Mouse (Mus musculus) MEL (cell line): Measurements from ENCODE around the gene Ccdc159.

ENCODE experiments used
- BHLHE40 ChIP-seq: IDR thresholded peaks from 2 replicates; pipeline ENCODE4 v1.6.1; 2012; ENCODE audit warnings: low read depth, mild to moderate bottlenecking, inconsistent platforms, low read length, improper control_type of control experiment, borderline replicate concordance
- CTCF ChIP-seq, 3 experiments: IDR thresholded peaks in 2 of 3; conservative IDR thresholded peaks in 1 of 3; 2 replicates each; pipeline ENCODE4 v1.5.1; 2011 to 2012; ENCODE audit warnings: low read length in 3 of 3, low read depth in 2 of 3, mild to moderate bottlenecking in 2 of 3, improper control_type of control experiment in 1 of 3, inconsistent platforms in 1 of 3, mixed read lengths in 1 of 3, moderate library complexity in 1 of 3; ENCODE audit not compliant: control insufficient read depth in 1 of 3, insufficient read depth in 1 of 3, poor library complexity in 1 of 3, severe bottlenecking in 1 of 3
- E2F4 ChIP-seq: IDR thresholded peaks from 2 replicates; pipeline ENCODE4 v1.6.1; 2011; ENCODE audit warnings: low read depth, low read length, improper control_type of control experiment, borderline replicate concordance
- EP300 ChIP-seq, 2 experiments: IDR thresholded peaks; 2 replicates each; pipeline ENCODE4 v1.6.1; 2011; ENCODE audit warnings: improper control_type of control experiment in 2 of 2, low read length in 2 of 2, low read depth in 1 of 2, mild to moderate bottlenecking in 1 of 2
- GATA1 ChIP-seq: IDR thresholded peaks from 2 replicates; pipeline ENCODE4 v1.6.1; 2011; ENCODE audit warnings: low read depth, low read length, improper control_type of control experiment
- HCFC1 ChIP-seq: IDR thresholded peaks from 2 replicates; pipeline ENCODE4 v1.6.1; 2012; ENCODE audit warnings: low read depth, mild to moderate bottlenecking, inconsistent platforms, low read length, improper control_type of control experiment, moderate library complexity
- MAX ChIP-seq: IDR thresholded peaks from 2 replicates; pipeline ENCODE4 v1.6.1; 2011; ENCODE audit warnings: low read length, improper control_type of control experiment
- NELFE ChIP-seq: IDR thresholded peaks from 2 replicates; pipeline ENCODE4 v1.6.1; 2011; ENCODE audit warnings: low read depth, low read length, improper control_type of control experiment
- POLR2A ChIP-seq, 2 experiments: IDR thresholded peaks; 2 replicates each; pipeline ENCODE4 v1.6.1; 2011 to 2012; ENCODE audit warnings: low read length in 2 of 2, mild to moderate bottlenecking in 2 of 2, control low read depth in 1 of 2, improper control_type of control experiment in 1 of 2, low read depth in 1 of 2, moderate library complexity in 1 of 2; ENCODE audit not compliant: control insufficient read depth in 1 of 2, insufficient read depth in 1 of 2, poor library complexity in 1 of 2
- POLR2AphosphoS2 ChIP-seq: IDR thresholded peaks from 2 replicates; pipeline ENCODE4 v1.6.1; 2011; ENCODE audit warnings: low read length, improper control_type of control experiment
- POLR2AphosphoS5 ChIP-seq: IDR thresholded peaks from 2 replicates; pipeline ENCODE4 v1.6.1; 2012; ENCODE audit warnings: low read depth, borderline replicate concordance, mild to moderate bottlenecking, inconsistent platforms, low read length, moderate library complexity, mixed read lengths
- SMC3 ChIP-seq: IDR thresholded peaks from 2 replicates; pipeline ENCODE4 v1.6.1; 2011; ENCODE audit warnings: low read depth, low read length, improper control_type of control experiment
- TAL1 ChIP-seq: IDR thresholded peaks from 2 replicates; pipeline ENCODE4 v1.6.1; 2012; ENCODE audit warnings: mild to moderate bottlenecking, inconsistent platforms, low read length, moderate library complexity, mixed read lengths
- ZKSCAN1 ChIP-seq: IDR thresholded peaks from 2 replicates; pipeline ENCODE4 v1.6.1; 2012; ENCODE audit warnings: low read depth, mild to moderate bottlenecking, inconsistent platforms, low read length, improper control_type of control experiment, moderate library complexity

GRCm38 (mm10) chr9:21960558-21961208, 33.4 kb downstream of the Ccdc159 start:
- TF ChIP-seq POLR2A (IDR thresholded peaks at IDR 0.05; ENCODE audit: control insufficient read depth in 1 of 2, insufficient read depth in 1 of 2, low read depth in 1 of 2, low read length in 2 of 2, poor library complexity in 1 of 2) (no peak), CTCF (IDR thresholded peaks at IDR 0.05 in 2 of 3, conservative IDR thresholded peaks at IDR 0.05 in 1 of 3; ENCODE audit: control insufficient read depth in 1 of 3, insufficient read depth in 1 of 3, low read depth in 2 of 3, low read length in 3 of 3, poor library complexity in 1 of 3, severe bottlenecking in 1 of 3) (no peak), ZKSCAN1 (no peak), POLR2AphosphoS2 (no peak), BHLHE40 (no peak), EP300 (IDR thresholded peaks at IDR 0.05; ENCODE audit: low read depth in 1 of 2, low read length in 2 of 2) (no peak), POLR2AphosphoS5 (no peak), TAL1 (no peak), HCFC1 (no peak), GATA1 (peak; percentile 97), MAX (no peak), NELFE (no peak), SMC3 (no peak), E2F4 (no peak)
